Mouse (Mus musculus): ENCODE results near the gene Lrrc49.

Lrrc49 gene

GRCm38 (mm10) chr9:60687891-60688324 is at the start of gene Lrrc49:
Lrrc49 (minus strand) TSS chr9:60688158.
- peak; percentile 88 for DNase-seq

GRCm38 (mm10) chr9:60734321-60734720 is 46.4 kb upstream of the Lrrc49 start:
- DNase-seq: no peak

GRCm38 (mm10) chr9:60724968-60725367 is 37.0 kb upstream of the Lrrc49 start:
- no peak for DNase-seq

GRCm38 (mm10) chr9:60719687-60720086 is 31.7 kb upstream of the Lrrc49 start:
- DNase-seq: no peak

- DNase-seq: peak; percentile 40
Measured at GRCm38 (mm10) chr9:60718284-60718683, 30.3 kb upstream of the Lrrc49 start.

- no peak for DNase-seq
Measured at GRCm38 (mm10) chr9:60715828-60716227, 27.9 kb upstream of the Lrrc49 start.

GRCm38 (mm10) chr9:60715271-60715670 is 27.3 kb upstream of the Lrrc49 start:
- no peak for DNase-seq

GRCm38 (mm10) chr9:60714191-60714590 is 26.2 kb upstream of the Lrrc49 start:
- DNase-seq: peak; percentile 37

- DNase-seq: peak; percentile 24
Measured at GRCm38 (mm10) chr9:60713616-60714015, 25.7 kb upstream of the Lrrc49 start.

- peak; percentile 66 for DNase-seq
Measured at GRCm38 (mm10) chr9:60712771-60713541, 25.0 kb upstream of the Lrrc49 start, which contains the start of gene Larp6. Larp6 (plus strand) TSS chr9:60712989.

GRCm38 (mm10) chr9:60712011-60712410 is 24.1 kb upstream of the Lrrc49 start:
- no peak for DNase-seq

GRCm38 (mm10) chr9:60709721-60710120 is 21.8 kb upstream of the Lrrc49 start:
- no peak for DNase-seq

GRCm38 (mm10) chr9:60708606-60709005 is 20.6 kb upstream of the Lrrc49 start:
- DNase-seq: no peak

- no peak for DNase-seq
Measured at GRCm38 (mm10) chr9:60707594-60707993, 19.6 kb upstream of the Lrrc49 start.

- DNase-seq: no peak
Measured at GRCm38 (mm10) chr9:60699581-60700231, 11.7 kb upstream of the Lrrc49 start.

- DNase-seq: no peak
Measured at GRCm38 (mm10) chr9:60696271-60696985, 8.5 kb upstream of the Lrrc49 start.

GRCm38 (mm10) chr9:60693986-60694385 is 6.0 kb upstream of the Lrrc49 start:
- DNase-seq: no peak

- no peak for DNase-seq
Measured at GRCm38 (mm10) chr9:60692624-60693023, 4.7 kb upstream of the Lrrc49 start.

- peak; percentile 54 for DNase-seq
Measured at GRCm38 (mm10) chr9:60687415-60687814, 543 bp downstream of the Lrrc49 start.

GRCm38 (mm10) chr9:60682753-60683152 is 5.2 kb downstream of the Lrrc49 start:
- no peak for DNase-seq

- DNase-seq: no peak
Measured at GRCm38 (mm10) chr9:60681005-60681404, 7.0 kb downstream of the Lrrc49 start.

GRCm38 (mm10) chr9:60678913-60679312 is 9.0 kb downstream of the Lrrc49 start:
- DNase-seq: no peak

- no peak for DNase-seq
Measured at GRCm38 (mm10) chr9:60676429-60676828, 11.5 kb downstream of the Lrrc49 start.

GRCm38 (mm10) chr9:60674780-60675179 is 13.2 kb downstream of the Lrrc49 start:
- no peak for DNase-seq

Data from cerebellum, adult 11 months (tissue).